In the genomic region with DNA sequence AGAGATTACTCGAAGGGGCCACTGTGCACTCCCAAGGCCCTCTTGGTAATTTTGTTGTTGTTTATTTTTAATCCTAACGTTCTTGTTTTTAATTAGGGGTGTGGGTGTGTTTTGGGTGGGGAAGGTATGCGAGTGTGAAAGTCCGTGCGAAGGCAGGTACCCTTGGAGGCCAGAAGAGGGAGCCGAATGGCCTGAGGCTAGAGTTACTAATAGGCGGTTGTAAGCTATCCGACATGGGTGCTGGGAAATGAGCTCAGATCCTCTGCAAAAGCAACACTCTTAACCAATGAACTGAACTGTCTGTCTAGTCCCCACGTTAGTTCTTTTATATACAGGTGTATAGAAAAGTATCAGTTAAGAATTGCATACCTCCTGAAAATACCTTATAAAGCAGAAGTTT, we compare ENCODE assay signal across 17 mouse cellular contexts. TPM values are rescaled to one million over a fixed set of nuclear protein-coding genes. Genes with fewer than 3 reads are reported as not detected.
DNase-seq lines count a peak whose midpoint lies in the region; ATAC-seq and TF ChIP-seq lines count a peak whose summit lies in the region.
"Had no signal": no experiment of that assay in that cellular context is flagged by ENCODE, and none has a peak within 500 bp of the region (broad histone marks: within the 10 kb centered on the region; RNA-seq: fewer than 3 reads in every experiment).

No protein-coding gene starts in this region.

- H3K9ac ChIP-seq in kidney, postnatal 0 days (ENCODE audit: low read depth, low read length): no peak overlapping the region
- no peak overlapping the region for H3K9ac ChIP-seq in kidney, embryonic 16.5 days (replicated peaks; ENCODE audit: low read length)
- H3K9ac ChIP-seq in stomach, postnatal 0 days (ENCODE audit: low read length): no peak overlapping the region
- H3K9ac ChIP-seq: forebrain, postnatal 0 days; liver, embryonic 15.5 days; stomach, embryonic 15.5 days had no signal

- H3K9me3 ChIP-seq in kidney, postnatal 0 days (replicated peaks; ENCODE audit: low read length): no peaks in the 10 kb centered on the region
- no peaks in the 10 kb centered on the region for H3K9me3 ChIP-seq in kidney, embryonic 16.5 days (ENCODE audit: low read length)
- H3K9me3 ChIP-seq in stomach, postnatal 0 days (ENCODE audit: control insufficient read depth, low read length): no peaks in the 10 kb centered on the region
- H3K9me3 ChIP-seq: G1E; liver, embryonic 15.5 days; stomach, embryonic 15.5 days had no signal

- no peaks in the 10 kb centered on the region for H3K4me1 ChIP-seq in kidney, postnatal 0 days (replicated peaks; ENCODE audit: insufficient read depth, low read length)
- H3K4me1 ChIP-seq in kidney, embryonic 16.5 days (ENCODE audit: insufficient read depth, low read length): no peaks in the 10 kb centered on the region
- peaks cover 4% of the 10 kb centered on the region; the same call in 1 of the 2 replicates for H3K4me1 ChIP-seq in thymus, adult 2 months (replicated peaks; ENCODE audit: control insufficient read depth, insufficient read depth, low read length)
- H3K4me1 ChIP-seq in stomach, postnatal 0 days (replicated peaks; ENCODE audit: control insufficient read depth, insufficient read depth): no peaks in the 10 kb centered on the region

- peak; percentile 32; the same call in 1 of the 2 replicates for TF ChIP-seq CTCF in kidney, postnatal 0 days (IDR thresholded peaks at IDR 0.05; ENCODE audit: low read depth)
- TF ChIP-seq CTCF in thymus, adult 2 months (IDR thresholded peaks at IDR 0.05; ENCODE audit: borderline replicate concordance, control insufficient read depth, extremely low read depth, insufficient read depth, low read length, poor library complexity): no peak
- TF ChIP-seq CTCF in stomach, postnatal 0 days (IDR thresholded peaks at IDR 0.05; ENCODE audit: low read depth): peak; percentile 50; the same call in 1 of the 2 replicates

- no peak overlapping the region for H3K4me3 ChIP-seq in kidney, postnatal 0 days (replicated peaks; ENCODE audit: low read depth, low read length)
- H3K4me3 ChIP-seq in kidney, embryonic 16.5 days (ENCODE audit: low read length): no peak overlapping the region
- no peak overlapping the region for H3K4me3 ChIP-seq in thymus, adult 2 months (ENCODE audit: control insufficient read depth, insufficient read depth, low read length)
- H3K4me3 ChIP-seq in stomach, postnatal 0 days (ENCODE audit: low read depth, low read length): no peak overlapping the region
- H3K4me3 ChIP-seq: liver, embryonic 15.5 days; stomach, embryonic 15.5 days had no signal

- H3K27me3 ChIP-seq in kidney, postnatal 0 days (ENCODE audit: insufficient read depth, low read length): peaks cover 16% of the 10 kb centered on the region
- H3K27me3 ChIP-seq in kidney, embryonic 16.5 days (ENCODE audit: insufficient read depth, low read length): peaks cover 42% of the 10 kb centered on the region
- H3K27me3 ChIP-seq in thymus, adult 2 months (ENCODE audit: control insufficient read depth, insufficient read depth, low read length): peaks cover 4% of the 10 kb centered on the region; the same call in 1 of the 2 replicates
- H3K27me3 ChIP-seq in stomach, postnatal 0 days (ENCODE audit: control insufficient read depth, insufficient read depth, low read length): 0 out of 2 replicates have a peak, but pooled peaks cover 2% of the 10 kb centered on the region

- no peaks in the 10 kb centered on the region for H3K36me3 ChIP-seq in kidney, postnatal 0 days (ENCODE audit: insufficient read depth, low read length)
- no peaks in the 10 kb centered on the region for H3K36me3 ChIP-seq in kidney, embryonic 16.5 days (ENCODE audit: insufficient read depth, low read length)
- H3K36me3 ChIP-seq in thymus, adult 2 months (ENCODE audit: control insufficient read depth, insufficient read depth, low read length): no peaks in the 10 kb centered on the region
- H3K36me3 ChIP-seq in stomach, postnatal 0 days (ENCODE audit: control insufficient read depth, insufficient read depth, low read length): no peaks in the 10 kb centered on the region
- H3K36me3 ChIP-seq: G1E; liver, embryonic 15.5 days; stomach, embryonic 15.5 days had no signal

- DNase-seq in kidney, postnatal 0 days (ENCODE audit: low spot score): no peak
- DNase-seq in thymus, adult 2 months: peak; percentile 3
- DNase-seq in thymus, postnatal 10 days (ENCODE audit: low spot score in 2 of 2): no peak
- peak; percentile 61 for DNase-seq in ZHBTc4 (ENCODE audit: low read depth, low spot score)
- no peak for DNase-seq in stomach, postnatal 0 days (ENCODE audit: low spot score)
- DNase-seq in testis, postnatal 10 days (ENCODE audit: low spot score): no peak
- no peak for DNase-seq in frontal cortex, adult 2 months (ENCODE audit: extremely low spot score in 1 of 2, low spot score in 1 of 2)
- DNase-seq: cerebellum, adult 2 months; forebrain, postnatal 0 days; gastrocnemius, postnatal 25 days; kidney, adult 18-20 months; thymus, postnatal 4 days had no signal

- no peak for ATAC-seq in kidney, postnatal 0 days (replicated peaks; ENCODE audit: low FRiP score, low read depth)
- ATAC-seq in kidney, embryonic 16.5 days (ENCODE audit: low FRiP score, low TSS enrichment): no peak
- ATAC-seq in stomach, postnatal 0 days (ENCODE audit: low FRiP score, low TSS enrichment): no peak
- ATAC-seq: forebrain, postnatal 0 days had no signal

- 56% methylated on average over 9 of the region's 9 CpGs for WGBS in kidney, postnatal 0 days
- WGBS in kidney, embryonic 16.5 days: 51% methylated on average over 9 of the region's 9 CpGs
- 76% methylated on average over 9 of the region's 9 CpGs for WGBS in thymus, adult 2 months
- WGBS in stomach, postnatal 0 days: 59% methylated on average over 9 of the region's 9 CpGs

- TF ChIP-seq EP300 in stomach, postnatal 0 days (optimal IDR thresholded peaks at IDR 0.05): no peak

- H3K4me2 ChIP-seq in kidney, postnatal 0 days (ENCODE audit: low read length): no peak overlapping the region
- no peak overlapping the region for H3K4me2 ChIP-seq in kidney, embryonic 16.5 days (replicated peaks; ENCODE audit: low read depth, low read length)
- no peak overlapping the region for H3K4me2 ChIP-seq in stomach, postnatal 0 days (replicated peaks; ENCODE audit: low read depth)
- H3K4me2 ChIP-seq: liver, embryonic 15.5 days; stomach, embryonic 15.5 days had no signal

- TF ChIP-seq POLR2A in thymus, adult 2 months (IDR thresholded peaks at IDR 0.05; ENCODE audit: control insufficient read depth, extremely low read depth, insufficient read depth, low read length, poor library complexity): no peak

- no peak overlapping the region for H3K27ac ChIP-seq in kidney, postnatal 0 days
- no peak overlapping the region for H3K27ac ChIP-seq in kidney, embryonic 16.5 days (ENCODE audit: low read length)
- no peak overlapping the region for H3K27ac ChIP-seq in thymus, adult 2 months (ENCODE audit: control insufficient read depth, insufficient read depth, low read length)
- no peak overlapping the region for H3K27ac ChIP-seq in stomach, postnatal 0 days (replicated peaks)
- H3K27ac ChIP-seq: liver, embryonic 15.5 days; stomach, embryonic 15.5 days had no signal

RNA-seq across cellular contexts. Expression of a gene that starts 43.8 kb away (rescaled TPM):
- polyA plus RNA-seq in kidney, postnatal 0 days (2015; fragmentation: Nextera tagmentation; extraction: Ambion mirVana): not detected in 2 replicates
- polyA plus RNA-seq in kidney, embryonic 16.5 days (2015; fragmentation: Nextera tagmentation; extraction: Ambion mirVana): 0.07 TPM in 1 of 2 replicates, not detected in the other
- not detected in 2 replicates for polyA plus RNA-seq in thymus, adult 2 months (2012; rRNA removed)
- polyA plus RNA-seq in stomach, postnatal 0 days (2015; fragmentation: Nextera tagmentation; extraction: Ambion mirVana): 5.4 and 5.7 TPM in 2 replicates
- 0.04 TPM in 1 of 2 replicates, not detected in the other for polyA plus RNA-seq in frontal cortex, adult 2 months (2012; rRNA removed)
- polyA plus RNA-seq: cerebellum, adult 2 months; G1E; heart, embryonic 14.5 days had no signal

RNA-seq across cellular contexts. Expression of a gene that starts 43.9 kb away (rescaled TPM):
- 86.6 and 93.6 TPM in 2 replicates for polyA plus RNA-seq in kidney, postnatal 0 days (2015; fragmentation: Nextera tagmentation; extraction: Ambion mirVana)
- polyA plus RNA-seq in kidney, embryonic 16.5 days (2015; fragmentation: Nextera tagmentation; extraction: Ambion mirVana): 65.9 and 69.1 TPM in 2 replicates
- polyA plus RNA-seq in thymus, adult 2 months (2012; rRNA removed): 27.8 and 41.4 TPM in 2 replicates
- 49.3 and 51.1 TPM in 2 replicates for polyA plus RNA-seq in stomach, postnatal 0 days (2015; fragmentation: Nextera tagmentation; extraction: Ambion mirVana)
- polyA plus RNA-seq in frontal cortex, adult 2 months (2012; rRNA removed): 333 and 348 TPM in 2 replicates

Comparison
In these comparisons a context has a peak if more than half of its experiments do, and no peak if none do; other contexts are left out.
1. DNase-seq: peak in thymus, adult 2 months (single experiment) and ZHBTc4 (single experiment); none in kidney, postnatal 0 days (single experiment), thymus, postnatal 10 days (0 of 2), stomach, postnatal 0 days (single experiment), testis, postnatal 10 days (single experiment) and frontal cortex, adult 2 months (0 of 2).